Mouse (Mus musculus): ENCODE measurements around the gene Grm4. TPM values are rescaled to one million over a fixed set of nuclear protein-coding genes. Genes with fewer than 3 reads are reported as not detected.

Gene Grm4
- polyA plus RNA-seq, 1 experiment from 2014 or later = 0.02 TPM

DNA sequence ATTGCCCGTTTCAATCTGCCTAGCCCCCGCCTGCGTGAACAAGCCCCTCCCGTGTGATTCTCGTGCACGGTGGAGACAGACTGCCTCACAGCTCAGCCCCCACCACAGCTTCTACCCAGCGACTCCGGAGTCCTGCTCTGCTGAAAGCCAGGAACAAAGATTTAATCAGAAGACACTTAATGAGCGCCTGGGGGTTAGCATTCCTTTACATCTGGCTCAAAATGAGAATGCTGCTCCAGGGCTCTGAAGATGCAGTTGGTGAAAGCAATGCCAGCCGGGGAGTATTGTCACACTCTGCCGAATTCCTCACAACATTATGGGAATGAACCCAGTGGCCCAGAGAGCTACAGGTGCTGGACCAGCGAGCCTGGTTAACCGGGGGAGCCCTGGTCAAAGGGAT is 85.4 kb downstream of the Grm4 start:
- Histone ChIP-seq H3K9ac (no peak overlapping the region), H3K36me3 (replicated peaks) (no peaks in the 10 kb centered on the region), H3K27ac (replicated peaks) (no peak overlapping the region), H3K4me3 (replicated peaks) (no peak overlapping the region), H3K9me3 (replicated peaks) (no peaks in the 10 kb centered on the region), H3K27me3 (no peaks in the 10 kb centered on the region), H3K4me2 (no peak overlapping the region), H3K4me1 (replicated peaks) (no peaks in the 10 kb centered on the region)
- ATAC-seq (ENCODE audit: insufficient read depth) = no peak
- 58% methylated on average over 13 of the region's 13 CpGs for WGBS (ENCODE audit: insufficient replicate concordance)

DNA sequence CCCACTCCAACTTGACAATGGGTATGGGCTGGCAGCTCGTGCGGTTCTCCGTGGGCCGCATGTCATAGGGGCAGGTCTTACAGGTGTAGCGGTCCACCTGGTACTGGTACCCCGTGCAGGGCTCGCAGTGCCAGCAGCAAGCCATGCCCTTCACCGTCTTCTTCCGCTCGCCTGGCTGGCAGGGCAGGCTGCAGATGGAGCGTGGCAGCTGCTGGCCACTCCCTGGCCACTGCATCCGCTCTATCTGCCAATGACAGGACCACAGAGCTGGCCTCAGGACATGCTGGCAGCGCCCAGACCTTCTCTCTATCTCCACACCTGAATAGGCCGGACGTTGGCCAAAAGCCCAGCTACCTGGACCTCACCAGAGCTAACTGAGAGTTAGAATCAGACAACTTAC is 86.0 kb downstream of the Grm4 start:
- ATAC-seq (ENCODE audit: insufficient read depth) = no peak
- Histone ChIP-seq H3K9ac (no peak overlapping the region), H3K27ac (replicated peaks) (no peak overlapping the region), H3K9me3 (replicated peaks) (no peaks in the 10 kb centered on the region), H3K36me3 (replicated peaks) (no peaks in the 10 kb centered on the region), H3K4me2 (no peak overlapping the region), H3K27me3 (no peaks in the 10 kb centered on the region), H3K4me1 (replicated peaks) (no peaks in the 10 kb centered on the region), H3K4me3 (replicated peaks) (no peak overlapping the region)
- 82% methylated on average over 15 of the region's 15 CpGs for WGBS (ENCODE audit: insufficient replicate concordance)

GRCm38 (mm10) chr17:27434066-27434465 is 87.1 kb downstream of the Grm4 start:
- Histone ChIP-seq H3K4me3 (replicated peaks) (no peak overlapping the region), H3K4me1 (replicated peaks) (no peaks in the 10 kb centered on the region), H3K9me3 (replicated peaks) (no peaks in the 10 kb centered on the region), H3K9ac (no peak overlapping the region), H3K4me2 (no peak overlapping the region), H3K27ac (replicated peaks) (no peak overlapping the region), H3K27me3 (peaks cover 3% of the 10 kb centered on the region; the same call in 1 of the 2 replicates), H3K36me3 (replicated peaks) (no peaks in the 10 kb centered on the region)
- 48% methylated on average over 1 of the region's 1 CpGs for WGBS (ENCODE audit: insufficient replicate concordance)
- ATAC-seq (ENCODE audit: insufficient read depth) = no peak

GRCm38 (mm10) chr17:27433179-27433680 is 88.0 kb downstream of the Grm4 start:
- no peaks in the 10 kb centered on the region for H3K9me3 ChIP-seq (replicated peaks)
- H3K27me3 ChIP-seq = peaks cover 3% of the 10 kb centered on the region; the same call in 1 of the 2 replicates
- H3K4me1 ChIP-seq (replicated peaks) = no peaks in the 10 kb centered on the region
- no peaks in the 10 kb centered on the region for H3K36me3 ChIP-seq (replicated peaks)
- no peak overlapping the region for H3K4me3 ChIP-seq (replicated peaks)
- H3K4me2 ChIP-seq = no peak overlapping the region
- 62% methylated on average over 3 of the region's 3 CpGs for WGBS (ENCODE audit: insufficient replicate concordance)
- no peak overlapping the region for H3K27ac ChIP-seq (replicated peaks)
- ATAC-seq (ENCODE audit: insufficient read depth) = no peak
- no peak overlapping the region for H3K9ac ChIP-seq

- ATAC-seq (ENCODE audit: insufficient read depth) = no peak
- no peaks in the 10 kb centered on the region for H3K9me3 ChIP-seq (replicated peaks)
- H3K36me3 ChIP-seq (replicated peaks) = no peaks in the 10 kb centered on the region
- H3K4me2 ChIP-seq = no peak overlapping the region
- H3K4me1 ChIP-seq (replicated peaks) = no peaks in the 10 kb centered on the region
- peaks cover 3% of the 10 kb centered on the region; the same call in 1 of the 2 replicates for H3K27me3 ChIP-seq
- no peak overlapping the region for H3K4me3 ChIP-seq (replicated peaks)
- H3K9ac ChIP-seq = no peak overlapping the region
- 61% methylated on average over 9 of the region's 9 CpGs for WGBS (ENCODE audit: insufficient replicate concordance)
- H3K27ac ChIP-seq (replicated peaks) = no peak overlapping the region
Measured at GRCm38 (mm10) chr17:27432145-27432650, 89.0 kb downstream of the Grm4 start.

DNA sequence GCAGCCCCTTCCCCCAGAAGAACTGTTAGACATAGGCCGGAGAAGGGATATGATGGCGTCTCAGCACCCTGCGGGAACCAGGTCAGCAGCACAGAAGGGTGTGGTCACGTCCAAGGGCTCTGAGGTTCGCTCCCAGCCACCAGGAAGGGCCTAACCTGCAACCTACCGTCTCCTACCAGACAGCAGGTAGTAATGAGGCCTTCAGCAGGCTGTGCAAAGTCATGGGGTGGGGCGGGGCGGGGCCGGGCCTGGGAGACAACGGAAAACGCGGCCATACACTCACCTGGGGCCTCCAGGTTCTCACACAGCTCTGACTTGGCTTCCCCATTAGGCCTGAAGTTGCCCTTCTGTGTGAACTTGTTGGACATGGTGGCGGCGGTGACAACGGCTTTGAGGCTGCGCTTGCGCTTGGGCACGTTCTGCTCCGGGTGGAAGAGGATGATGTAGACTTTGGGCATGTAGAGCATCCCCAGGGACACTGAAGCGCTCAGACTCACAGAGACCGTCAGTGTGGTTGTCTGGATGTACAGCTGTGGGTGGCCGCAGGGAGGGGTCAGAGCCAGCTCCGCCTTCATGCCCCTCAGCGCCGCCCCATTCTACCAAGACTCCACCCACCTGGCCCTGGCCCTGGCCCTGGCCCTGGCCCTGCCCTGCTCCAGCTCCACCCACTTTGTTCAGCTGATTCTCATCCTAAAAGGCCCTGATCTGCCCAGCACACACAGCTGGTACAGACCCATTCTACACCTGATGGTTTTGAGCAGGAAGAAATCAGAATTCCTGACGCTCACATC is 90.0 kb downstream of the Grm4 start:
- no peak for ATAC-seq (ENCODE audit: insufficient read depth)
- Histone ChIP-seq H3K9me3 (replicated peaks) (no peaks in the 10 kb centered on the region), H3K4me1 (replicated peaks) (no peaks in the 10 kb centered on the region), H3K27ac (replicated peaks) (no peak overlapping the region), H3K4me2 (no peak overlapping the region), H3K9ac (no peak overlapping the region), H3K27me3 (peaks cover 3% of the 10 kb centered on the region; the same call in 1 of the 2 replicates), H3K4me3 (replicated peaks) (no peak overlapping the region), H3K36me3 (replicated peaks) (no peaks in the 10 kb centered on the region)
- WGBS (ENCODE audit: insufficient replicate concordance) = 75% methylated on average over 26 of the region's 26 CpGs

DNA sequence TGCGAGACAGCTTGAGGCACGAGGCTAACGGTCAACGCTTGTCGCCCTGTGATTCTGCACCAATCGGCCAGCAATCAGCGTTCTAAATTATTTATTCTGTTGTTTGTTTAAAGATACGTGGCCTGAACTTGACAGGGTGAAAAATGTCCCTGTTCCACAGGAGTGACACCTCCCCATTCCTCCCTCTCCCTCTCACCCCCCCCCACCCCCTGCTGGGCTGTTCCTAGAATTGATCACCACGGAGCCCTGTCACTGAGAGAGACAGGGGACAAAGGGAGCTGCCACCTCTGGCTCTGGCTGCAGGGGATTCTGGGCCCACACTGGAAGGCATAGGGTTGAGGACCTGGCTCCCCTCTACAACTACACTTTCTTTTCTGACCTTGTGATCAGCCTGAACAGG is 91.4 kb downstream of the Grm4 start:
- Histone ChIP-seq H3K27me3 (peaks cover 3% of the 10 kb centered on the region; the same call in 1 of the 2 replicates), H3K9me3 (replicated peaks) (no peaks in the 10 kb centered on the region), H3K4me3 (replicated peaks) (no peak overlapping the region), H3K4me1 (replicated peaks) (no peaks in the 10 kb centered on the region), H3K9ac (no peak overlapping the region), H3K4me2 (no peak overlapping the region), H3K36me3 (replicated peaks) (no peaks in the 10 kb centered on the region), H3K27ac (replicated peaks) (no peak overlapping the region)
- 30% methylated on average over 9 of the region's 9 CpGs for WGBS (ENCODE audit: insufficient replicate concordance)
- ATAC-seq (ENCODE audit: insufficient read depth) = no peak

DNA sequence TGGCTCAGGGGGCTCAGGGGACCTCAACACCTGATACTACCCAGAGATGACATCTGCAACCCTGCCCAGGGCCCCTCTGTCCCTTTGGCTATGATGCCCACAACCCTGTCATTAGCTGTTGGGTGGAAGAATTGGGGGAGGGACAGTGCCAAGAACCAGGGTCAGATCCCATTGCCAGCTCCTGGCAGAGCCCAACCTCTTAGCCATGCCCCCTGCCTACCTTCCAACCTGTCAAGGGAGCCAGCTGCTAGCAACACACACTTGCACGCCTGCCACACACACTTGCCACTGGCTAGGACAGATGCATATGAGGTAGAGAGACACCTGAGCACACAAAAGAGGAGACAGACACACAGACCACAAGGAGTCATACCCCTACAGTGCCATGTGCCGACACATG is 96.2 kb downstream of the Grm4 start:
- Histone ChIP-seq H3K4me3 (replicated peaks) (no peak overlapping the region), H3K4me2 (no peak overlapping the region), H3K27ac (replicated peaks) (no peak overlapping the region), H3K36me3 (replicated peaks) (no peaks in the 10 kb centered on the region), H3K27me3 (peaks cover 3% of the 10 kb centered on the region; the same call in 1 of the 2 replicates), H3K4me1 (replicated peaks) (no peaks in the 10 kb centered on the region), H3K9me3 (replicated peaks) (no peaks in the 10 kb centered on the region), H3K9ac (no peak overlapping the region)
- 54% methylated on average over 2 of the region's 2 CpGs for WGBS (ENCODE audit: insufficient replicate concordance)
- ATAC-seq (ENCODE audit: insufficient read depth) = no peak

- 61% methylated on average over 6 of the region's 6 CpGs for WGBS (ENCODE audit: insufficient replicate concordance)
- no peaks in the 10 kb centered on the region for H3K9me3 ChIP-seq (replicated peaks)
- H3K27me3 ChIP-seq = no peaks in the 10 kb centered on the region
- H3K9ac ChIP-seq = no peak overlapping the region
- no peaks in the 10 kb centered on the region for H3K4me1 ChIP-seq (replicated peaks)
- no peaks in the 10 kb centered on the region for H3K36me3 ChIP-seq (replicated peaks)
- no peak overlapping the region for H3K4me2 ChIP-seq
- no peak for ATAC-seq (ENCODE audit: insufficient read depth)
- H3K27ac ChIP-seq (replicated peaks) = no peak overlapping the region
- no peak overlapping the region for H3K4me3 ChIP-seq (replicated peaks)
Measured at GRCm38 (mm10) chr17:27424356-27424755, 96.8 kb downstream of the Grm4 start.

- Histone ChIP-seq H3K4me2 (no peak overlapping the region), H3K9ac (no peak overlapping the region), H3K27ac (replicated peaks) (no peak overlapping the region), H3K36me3 (replicated peaks) (no peaks in the 10 kb centered on the region), H3K9me3 (replicated peaks) (no peaks in the 10 kb centered on the region), H3K4me1 (replicated peaks) (no peaks in the 10 kb centered on the region), H3K4me3 (replicated peaks) (no peak overlapping the region), H3K27me3 (no peaks in the 10 kb centered on the region)
- no peak for ATAC-seq (ENCODE audit: insufficient read depth)
- 38% methylated on average over 10 of the region's 10 CpGs for WGBS (ENCODE audit: insufficient replicate concordance)
Measured at GRCm38 (mm10) chr17:27422726-27423381, 98.3 kb downstream of the Grm4 start.

- no peak overlapping the region for H3K4me2 ChIP-seq
- no peaks in the 10 kb centered on the region for H3K9me3 ChIP-seq (replicated peaks)
- no peaks in the 10 kb centered on the region for H3K36me3 ChIP-seq (replicated peaks)
- H3K27ac ChIP-seq (replicated peaks) = no peak overlapping the region
- WGBS (ENCODE audit: insufficient replicate concordance) = 18% methylated on average over 6 of the region's 6 CpGs
- no peaks in the 10 kb centered on the region for H3K4me1 ChIP-seq (replicated peaks)
- ATAC-seq (ENCODE audit: insufficient read depth) = no peak
- H3K4me3 ChIP-seq (replicated peaks) = no peak overlapping the region
- no peak overlapping the region for H3K9ac ChIP-seq
- H3K27me3 ChIP-seq = no peaks in the 10 kb centered on the region
Measured at GRCm38 (mm10) chr17:27422371-27422725, 98.9 kb downstream of the Grm4 start.

Measured in liver, embryonic 15.5 days (tissue).